Mouse (Mus musculus): ENCODE measurements around the gene Clstn1.

DNA sequence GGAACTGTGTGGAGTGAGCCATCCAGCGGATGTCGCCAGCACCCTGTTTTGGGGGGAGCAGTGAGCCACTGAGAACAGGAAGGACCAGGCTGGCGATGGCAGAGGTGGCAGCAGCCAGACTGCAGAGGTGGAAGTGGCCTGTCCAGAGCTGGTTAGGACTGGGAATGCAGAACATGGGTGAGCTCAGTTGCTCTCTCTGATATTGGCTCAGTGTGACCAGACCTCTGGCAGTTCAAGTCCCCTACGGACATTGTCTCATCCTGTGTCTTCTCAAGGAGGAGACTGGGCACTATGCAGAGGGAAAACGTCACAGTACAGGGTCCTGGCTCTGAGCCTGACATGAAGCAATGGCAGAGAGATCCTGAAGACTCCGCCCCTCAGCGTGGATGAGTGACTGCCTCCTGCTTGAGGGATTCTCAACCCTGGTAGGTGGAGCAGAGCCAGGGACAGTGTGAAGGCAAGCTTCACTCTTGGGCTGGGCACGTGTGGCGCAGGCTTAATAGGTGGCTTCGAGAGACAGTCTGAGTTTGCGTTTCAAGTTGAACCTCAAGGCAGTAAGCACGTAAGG lies 11.5 kb downstream of the Clstn1 start:
- TF ChIP-seq CTCF (IDR thresholded peaks at IDR 0.05; ENCODE audit: insufficient read depth, low read length) (no peak), POLR2A (IDR thresholded peaks at IDR 0.05; ENCODE audit: borderline replicate concordance, extremely low read depth, low read depth, low read length) (no peak)

Data from lung, adult 2 months (tissue).